23 mouse cellular contexts compared by ENCODE assay signal in the genomic region with DNA sequence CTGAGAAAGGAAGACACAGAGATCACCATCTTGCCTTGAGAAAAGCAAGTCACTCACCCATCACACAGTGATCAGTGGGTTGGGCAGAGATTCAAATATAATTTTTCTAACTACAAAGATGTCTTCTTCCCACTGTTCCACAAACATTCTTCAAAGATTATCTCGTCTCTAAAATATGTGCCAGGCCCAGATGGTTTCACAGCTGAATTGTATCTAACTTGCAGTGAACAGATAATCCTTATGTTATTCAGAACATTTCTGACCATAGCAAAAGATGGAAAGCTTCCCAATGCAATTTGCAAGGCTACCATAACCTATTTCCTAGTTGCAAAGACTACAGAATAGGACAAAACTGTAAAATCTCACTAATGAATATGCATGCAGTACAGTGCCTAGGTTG.
DNase-seq lines count a peak whose midpoint lies in the region; ATAC-seq and TF ChIP-seq lines count a peak whose summit lies in the region.
"Had no signal": no experiment of that assay in that cellular context is flagged by ENCODE, and none has a peak within 500 bp of the region (broad histone marks: within the 10 kb centered on the region; RNA-seq: fewer than 3 reads in every experiment).

No protein-coding gene starts in this region.

- H3K9ac ChIP-seq in forebrain, embryonic 14.5 days (ENCODE audit: low read length), result no peak overlapping the region
- no peak overlapping the region for H3K9ac ChIP-seq in forebrain, embryonic 11.5 days (ENCODE audit: low read length)
- H3K9ac ChIP-seq: embryonic facial prominence, embryonic 13.5 days; hindbrain, embryonic 13.5 days had no signal

- no peaks in the 10 kb centered on the region for H3K36me3 ChIP-seq in forebrain, embryonic 14.5 days (ENCODE audit: control insufficient read depth, insufficient read depth, low read length)
- no peaks in the 10 kb centered on the region for H3K36me3 ChIP-seq in forebrain, embryonic 11.5 days (ENCODE audit: control insufficient read depth, insufficient read depth, low read length)
- H3K36me3 ChIP-seq: embryonic facial prominence, embryonic 13.5 days; forebrain, embryonic 10.5 days; heart, embryonic 10.5 days; hindbrain, embryonic 13.5 days had no signal

- TF ChIP-seq CTCF in layer of hippocampus, adult 2 months (conservative IDR thresholded peaks at IDR 0.05), result no peak
- no peak for TF ChIP-seq CTCF in brain, embryonic 14.5 days (IDR thresholded peaks at IDR 0.05; ENCODE audit: borderline replicate concordance, extremely low read depth, insufficient read depth, insufficient read length)

- no peaks in the 10 kb centered on the region for H3K9me3 ChIP-seq in forebrain, embryonic 14.5 days (replicated peaks; ENCODE audit: control insufficient read depth, low read length)
- no peaks in the 10 kb centered on the region for H3K9me3 ChIP-seq in forebrain, embryonic 11.5 days (ENCODE audit: control insufficient read depth, low read length)
- H3K9me3 ChIP-seq: embryonic facial prominence, embryonic 13.5 days; forebrain, embryonic 10.5 days; heart, embryonic 10.5 days; hindbrain, embryonic 13.5 days had no signal

- no peaks in the 10 kb centered on the region for H3K27me3 ChIP-seq in forebrain, embryonic 14.5 days (replicated peaks; ENCODE audit: control insufficient read depth, insufficient read depth, low read length)
- no peaks in the 10 kb centered on the region for H3K27me3 ChIP-seq in forebrain, embryonic 11.5 days (ENCODE audit: control insufficient read depth, insufficient read depth, low read length)
- H3K27me3 ChIP-seq: CH12.LX; embryonic facial prominence, embryonic 13.5 days; hindbrain, embryonic 13.5 days had no signal

- H3K4me3 ChIP-seq in forebrain, embryonic 14.5 days (ENCODE audit: low read depth, low read length), result no peak overlapping the region
- no peak overlapping the region for H3K4me3 ChIP-seq in forebrain, embryonic 11.5 days (ENCODE audit: low read depth, low read length)
- H3K4me3 ChIP-seq in layer of hippocampus, adult 2 months, result no peak overlapping the region
- H3K4me3 ChIP-seq: embryonic facial prominence, embryonic 13.5 days; erythroblast, embryonic 14.5 days; forebrain, embryonic 10.5 days; heart, embryonic 10.5 days; hindbrain, embryonic 13.5 days had no signal

- no peak for ATAC-seq in forebrain, embryonic 14.5 days
- no peak for ATAC-seq in forebrain, embryonic 11.5 days (replicated peaks; ENCODE audit: low FRiP score)
- ATAC-seq in megakaryocyte progenitor cell, adult 5-6 weeks (replicated peaks; ENCODE audit: poor library complexity), result no peak
- no peak for ATAC-seq in activated CD4-positive, CD25-positive, alpha-beta regulatory T cell, adult 4 months
- ATAC-seq: hindbrain, postnatal 0 days had no signal

- no peak for TF ChIP-seq POLR2A in brain, embryonic 14.5 days (IDR thresholded peaks at IDR 0.05; ENCODE audit: borderline replicate concordance, extremely low read depth, insufficient read depth, insufficient read length, poor library complexity, severe bottlenecking)

- no peak overlapping the region for H3K27ac ChIP-seq in forebrain, embryonic 14.5 days (ENCODE audit: low read depth, low read length)
- no peak overlapping the region for H3K27ac ChIP-seq in forebrain, embryonic 11.5 days (ENCODE audit: low read depth, low read length)
- H3K27ac ChIP-seq in layer of hippocampus, adult 2 months, result peak overlapping the region; percentile 21; the same call in 1 of the 2 replicates
- H3K27ac ChIP-seq: embryonic facial prominence, embryonic 13.5 days; forebrain, embryonic 10.5 days; heart, embryonic 10.5 days; hindbrain, embryonic 13.5 days; hindbrain, postnatal 0 days had no signal

- 63% methylated on average over 1 of the region's 1 CpGs for WGBS in forebrain, embryonic 14.5 days
- WGBS in forebrain, embryonic 11.5 days, result 90% methylated on average over 1 of the region's 1 CpGs

- H3K4me2 ChIP-seq in forebrain, embryonic 14.5 days (ENCODE audit: low read length), result no peak overlapping the region
- H3K4me2 ChIP-seq in forebrain, embryonic 11.5 days (ENCODE audit: low read depth, low read length, severe bottlenecking), result no peak overlapping the region
- H3K4me2 ChIP-seq: embryonic facial prominence, embryonic 13.5 days; hindbrain, embryonic 13.5 days had no signal

- peak; percentile 45 for DNase-seq in forebrain, embryonic 14.5 days (ENCODE audit: low spot score)
- DNase-seq in forebrain, embryonic 11.5 days (ENCODE audit: low spot score), result no peak
- peak; percentile 39 to 51 for DNase-seq in layer of hippocampus, adult 2 months (ENCODE audit: low spot score in 2 of 2)
- no peak for DNase-seq in layer of hippocampus, postnatal 25 days (ENCODE audit: extremely low spot score in 1 of 2, low spot score in 1 of 2)
- DNase-seq in 3T3-L1 (ENCODE audit: low read depth, low spot score), result peak; percentile 45
- peak; percentile 54 for DNase-seq in brain, embryonic 14.5 days (ENCODE audit: low read depth)
- DNase-seq: adrenal gland, adult 8-10 months; adrenal gland, postnatal 36 days; cerebellum, adult 11-12 months; cerebellum, adult 9-10 months; cerebellum, postnatal 25 days; gastrocnemius, postnatal 10 days; heart, adult 18-20 months; heart, postnatal 14 days had no signal

- peaks cover 12% of the 10 kb centered on the region; the same call in 1 of the 2 replicates for H3K4me1 ChIP-seq in forebrain, embryonic 14.5 days (ENCODE audit: control insufficient read depth, insufficient read depth, low read length)
- H3K4me1 ChIP-seq in forebrain, embryonic 11.5 days (replicated peaks; ENCODE audit: control insufficient read depth, insufficient read depth, low read length), result no peaks in the 10 kb centered on the region; the same call in 1 of the 2 replicates

Comparison
In these comparisons a context has a peak if more than half of its experiments do, and no peak if none do; other contexts are left out.
1. DNase-seq: peak in forebrain, embryonic 14.5 days (single experiment), layer of hippocampus, adult 2 months (2 of 2), 3T3-L1 (single experiment) and brain, embryonic 14.5 days (single experiment); none in forebrain, embryonic 11.5 days (single experiment) and layer of hippocampus, postnatal 25 days (0 of 2).